Mouse (Mus musculus) right cerebral cortex, postnatal 4 days (tissue): ENCODE results near the gene Clec2d.

ENCODE experiments used
- DNase-seq: peaks from one replicate; pipeline ENCODE4 v3.0.0-alpha.2; 2022

Clec2d gene

GRCm38 (mm10) chr6:129228935-129229773 lies 48.7 kb downstream of the Clec2d start:
- no peak for DNase-seq

- DNase-seq = no peak
Observed at GRCm38 (mm10) chr6:129229774-129230578, 49.6 kb downstream of the Clec2d start.

GRCm38 (mm10) chr6:129232005-129232841 lies 51.8 kb downstream of the Clec2d start:
- DNase-seq = no peak

GRCm38 (mm10) chr6:129232842-129233205 lies 52.4 kb downstream of the Clec2d start:
- no peak for DNase-seq

- DNase-seq = no peak
Observed at GRCm38 (mm10) chr6:129233366-129233954, 53.0 kb downstream of the Clec2d start.

- DNase-seq = no peak
Observed at GRCm38 (mm10) chr6:129233955-129234369, 53.5 kb downstream of the Clec2d start.

- no peak for DNase-seq
Observed at GRCm38 (mm10) chr6:129234456-129235360, 54.3 kb downstream of the Clec2d start.

- DNase-seq = no peak
Observed at GRCm38 (mm10) chr6:129235855-129236461, 55.5 kb downstream of the Clec2d start.
